Mouse (Mus musculus) cerebellum, adult 9-10 months (tissue): ENCODE results near the gene Rmdn3.

Source experiments
- DNase-seq: peaks from one replicate; pipeline ENCODE4 v3.0.0; 2022

The Rmdn3 gene

DNA sequence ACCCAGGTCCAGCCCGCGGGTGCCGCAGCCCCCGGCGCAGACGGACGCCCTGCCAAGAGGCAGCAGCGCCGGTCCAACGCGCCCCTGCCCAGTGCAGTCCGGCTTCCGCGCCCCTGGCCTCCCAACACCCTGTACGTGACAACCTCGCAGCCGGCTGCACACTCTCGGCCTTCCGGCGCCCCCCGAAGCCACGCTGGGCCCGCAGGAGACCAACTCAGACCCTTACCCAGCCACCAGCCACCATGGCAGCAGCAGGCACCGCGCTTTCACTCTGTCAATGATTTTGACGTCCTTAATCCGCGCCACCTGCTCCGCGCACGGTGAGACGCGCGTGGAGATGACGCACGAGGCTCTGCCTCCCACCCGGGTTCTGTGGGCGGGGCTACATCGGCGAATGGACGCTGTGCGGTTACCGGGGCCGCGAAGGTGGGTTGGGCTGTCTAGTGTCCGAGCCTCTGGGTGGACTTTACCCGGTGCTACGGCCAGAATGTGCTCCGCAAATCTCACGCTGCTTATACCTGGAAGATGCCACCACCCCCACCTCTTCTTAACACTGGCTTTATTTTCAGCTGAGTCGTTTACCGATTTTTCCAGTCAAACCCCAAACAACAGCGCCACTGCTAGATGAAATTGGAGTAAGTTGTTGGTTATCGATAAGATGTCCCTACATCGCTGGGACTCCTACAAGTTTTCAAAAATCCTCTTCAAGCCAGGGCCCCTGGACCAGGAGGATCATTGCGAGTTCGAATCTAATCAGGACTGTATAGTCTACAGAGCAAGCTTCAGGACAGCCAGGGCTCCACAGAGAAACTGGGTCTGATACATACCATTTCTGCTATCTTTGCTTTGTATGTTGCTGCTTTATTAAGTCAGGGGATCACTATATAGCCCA lies at the start of gene Rmdn3:
Gene Rmdn3, minus strand, starts transcription at position 354 of the 892 bp plus-strand sequence.
- peak; percentile 95 for DNase-seq

DNA sequence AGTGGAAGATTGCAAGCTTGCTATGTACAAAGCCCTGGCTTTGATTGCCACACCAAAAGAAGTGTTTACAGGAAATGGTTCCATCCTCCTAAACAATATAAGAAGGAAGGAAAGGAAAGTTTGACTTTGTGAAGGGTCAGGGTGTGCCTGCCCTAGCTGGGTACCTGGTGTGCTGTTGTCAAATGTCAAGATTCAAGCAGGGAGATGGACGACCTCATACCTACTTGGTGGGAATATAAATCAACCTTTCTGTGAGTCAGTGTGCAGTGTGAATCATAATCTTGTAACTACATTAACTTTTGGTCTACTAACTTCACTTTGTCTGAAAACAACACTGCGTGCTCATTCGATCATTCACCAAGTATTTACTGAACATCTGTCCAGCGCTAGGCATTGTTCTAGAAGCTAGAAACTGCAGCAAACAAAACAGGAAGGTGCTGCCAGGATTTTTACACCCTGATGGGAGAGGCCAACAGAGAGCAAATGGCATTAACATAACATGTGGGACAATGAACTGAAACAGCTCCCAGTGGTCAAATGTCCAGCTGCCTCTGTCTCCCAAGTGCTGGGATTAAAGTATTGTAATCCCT lies 47.1 kb upstream of the Rmdn3 start:
- DNase-seq = no peak

DNA sequence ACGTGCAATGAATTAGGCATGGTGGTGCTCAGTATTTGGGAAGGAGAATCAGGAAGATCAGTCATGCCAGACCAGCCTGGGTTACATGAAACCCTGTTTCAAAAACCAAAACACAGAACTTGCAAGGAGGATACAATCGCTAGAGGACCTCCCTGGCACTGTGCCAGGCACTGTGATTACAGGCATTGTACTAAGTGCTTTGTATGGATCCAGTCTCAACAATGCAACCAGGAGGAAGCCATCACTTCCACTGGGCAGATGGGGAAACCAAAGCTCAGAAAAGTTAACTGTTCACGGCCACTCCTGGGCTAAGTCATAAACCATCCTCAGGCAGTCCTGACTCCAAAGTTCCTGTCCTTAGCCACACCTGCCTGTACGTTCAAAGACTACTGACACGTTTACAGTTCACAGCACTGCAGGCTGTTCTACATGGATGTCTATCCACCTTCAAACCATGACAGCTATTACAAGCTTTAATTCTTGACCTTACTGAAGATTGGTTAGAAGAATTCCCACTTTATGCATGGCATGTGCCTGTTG lies 46.1 kb upstream of the Rmdn3 start:
- no peak for DNase-seq

DNA sequence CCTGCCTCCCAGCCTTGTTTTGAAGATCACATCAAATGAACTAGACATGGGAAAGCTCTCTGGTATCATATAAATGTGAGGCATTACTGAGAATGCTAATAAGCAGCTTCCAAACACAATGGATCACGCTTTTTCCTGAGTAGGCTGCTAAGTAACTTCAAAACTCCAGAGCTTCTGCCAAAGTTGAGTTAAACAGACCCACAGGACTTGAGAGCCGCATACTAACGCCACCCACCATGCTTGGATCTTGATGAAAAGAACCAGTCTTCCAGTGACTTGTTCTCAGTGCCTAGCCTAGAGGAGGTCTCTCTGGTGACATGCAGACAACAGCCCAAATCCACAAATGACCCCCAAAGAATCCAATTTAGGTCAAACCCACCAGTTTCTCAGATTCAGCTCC lies 42.1 kb upstream of the Rmdn3 start:
- DNase-seq = no peak

DNA sequence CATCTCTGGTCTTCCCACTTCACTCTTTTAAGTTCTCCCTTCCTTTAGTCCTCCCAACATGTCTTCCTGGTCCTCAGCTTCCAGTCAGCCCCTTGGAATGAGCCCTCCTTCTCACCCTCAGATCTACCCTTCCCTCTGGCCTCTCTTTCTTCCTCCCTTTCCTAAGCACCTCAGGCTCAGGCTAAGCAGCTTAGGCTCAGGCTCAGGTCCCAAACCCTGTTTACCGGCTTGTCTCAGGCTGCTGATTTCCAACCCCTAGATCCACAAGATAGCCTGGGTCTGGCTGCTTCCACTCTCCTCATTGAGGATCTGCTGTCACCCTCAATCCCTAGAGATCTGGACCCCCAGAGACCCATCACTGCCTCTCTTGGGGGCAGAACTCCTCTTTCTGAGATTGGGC lies 41.2 kb upstream of the Rmdn3 start:
- no peak for DNase-seq

DNA sequence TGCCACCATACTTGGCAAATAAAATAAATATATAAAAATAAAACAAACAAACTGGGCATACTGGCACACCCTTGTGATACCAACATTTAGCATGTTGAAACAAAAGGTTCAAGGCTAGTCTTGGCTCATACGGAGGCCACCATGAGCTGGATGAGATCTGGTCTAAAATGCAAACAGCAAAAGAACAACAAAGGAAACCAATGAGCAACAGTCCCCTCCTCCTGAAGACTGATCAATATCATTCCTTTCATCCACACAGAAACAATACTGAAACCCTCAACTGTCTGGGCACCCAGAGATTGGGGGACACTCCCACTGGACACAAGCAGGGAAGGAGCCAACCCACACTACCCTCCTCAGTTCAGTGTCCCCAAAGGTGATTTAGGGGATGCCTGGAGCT lies 40.7 kb upstream of the Rmdn3 start:
- DNase-seq = no peak

DNA sequence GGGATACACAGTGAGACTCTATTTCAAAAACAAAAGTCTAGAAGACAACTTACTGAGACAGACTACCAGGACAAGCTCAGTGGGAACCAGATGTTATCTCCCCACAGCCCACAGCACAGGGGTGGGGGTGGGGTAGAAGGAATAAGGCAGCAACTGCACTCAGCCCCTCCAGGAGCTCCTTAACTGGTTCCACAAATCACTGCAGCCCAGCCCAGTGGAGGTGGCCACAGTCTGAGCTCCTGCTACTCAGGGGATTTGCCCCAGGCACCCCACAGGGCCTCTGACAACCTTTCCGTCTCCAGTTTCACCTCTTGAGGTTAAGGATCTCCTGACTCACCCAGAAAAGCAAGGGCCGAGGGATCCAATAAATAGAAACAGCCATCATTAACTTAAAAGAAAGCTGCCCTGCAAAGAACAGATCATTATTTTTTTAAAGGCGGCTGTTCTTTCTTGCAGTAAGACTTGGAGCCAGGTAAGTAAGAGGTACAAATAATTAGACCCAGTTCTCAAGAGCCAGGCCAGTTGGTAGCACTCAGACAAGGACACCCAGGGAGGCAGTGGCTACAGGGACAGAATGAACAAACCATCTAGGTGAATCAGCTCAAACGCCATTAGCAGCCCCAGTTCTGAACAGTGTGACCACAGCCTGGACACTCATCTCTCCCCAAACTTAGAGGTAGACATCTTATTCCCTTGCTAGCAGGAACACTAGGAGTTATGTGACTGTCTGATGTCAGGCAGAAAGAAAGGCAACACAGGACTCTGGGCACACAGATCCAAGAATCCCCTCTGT lies 39.7 kb upstream of the Rmdn3 start:
- no peak for DNase-seq

DNA sequence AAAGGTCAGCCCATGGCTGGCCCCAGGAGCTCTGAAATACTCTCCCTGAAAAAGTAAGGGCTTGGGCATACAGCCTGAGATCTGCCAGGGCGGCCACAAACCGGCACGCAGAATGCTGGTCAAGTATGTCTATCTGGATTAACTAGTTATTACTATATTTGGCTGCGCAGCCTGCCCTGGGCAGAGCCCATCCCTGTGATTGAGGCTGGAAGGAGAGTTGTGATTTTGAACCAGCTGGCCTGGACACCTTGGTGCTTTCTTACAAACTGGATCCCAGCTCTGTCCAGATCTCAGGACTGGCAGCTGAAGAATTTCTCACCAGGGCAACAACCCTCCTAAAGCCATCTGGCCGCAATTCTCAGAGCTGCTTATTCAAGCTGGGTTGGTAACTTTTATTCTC lies 37.3 kb upstream of the Rmdn3 start:
- DNase-seq = no peak

DNA sequence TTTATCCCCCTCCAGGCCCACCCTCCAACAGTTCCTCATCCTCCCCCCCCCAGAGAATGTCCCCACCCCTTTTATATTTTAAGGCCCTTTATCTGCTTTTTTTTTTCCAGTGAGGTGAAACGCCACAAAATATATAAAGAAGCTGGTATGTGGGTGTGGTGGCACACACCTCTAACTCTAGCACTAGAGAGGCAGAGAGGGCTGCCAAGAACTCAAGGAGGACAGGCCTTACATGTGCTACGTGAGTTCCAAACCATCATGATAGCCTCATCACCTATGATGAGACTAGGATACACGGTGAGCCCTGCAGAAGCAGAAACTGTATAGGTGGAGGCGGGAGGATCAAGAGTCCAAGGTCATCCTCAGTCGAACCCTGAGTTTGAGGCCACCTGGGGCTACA lies 34.1 kb upstream of the Rmdn3 start:
- DNase-seq = no peak

DNA sequence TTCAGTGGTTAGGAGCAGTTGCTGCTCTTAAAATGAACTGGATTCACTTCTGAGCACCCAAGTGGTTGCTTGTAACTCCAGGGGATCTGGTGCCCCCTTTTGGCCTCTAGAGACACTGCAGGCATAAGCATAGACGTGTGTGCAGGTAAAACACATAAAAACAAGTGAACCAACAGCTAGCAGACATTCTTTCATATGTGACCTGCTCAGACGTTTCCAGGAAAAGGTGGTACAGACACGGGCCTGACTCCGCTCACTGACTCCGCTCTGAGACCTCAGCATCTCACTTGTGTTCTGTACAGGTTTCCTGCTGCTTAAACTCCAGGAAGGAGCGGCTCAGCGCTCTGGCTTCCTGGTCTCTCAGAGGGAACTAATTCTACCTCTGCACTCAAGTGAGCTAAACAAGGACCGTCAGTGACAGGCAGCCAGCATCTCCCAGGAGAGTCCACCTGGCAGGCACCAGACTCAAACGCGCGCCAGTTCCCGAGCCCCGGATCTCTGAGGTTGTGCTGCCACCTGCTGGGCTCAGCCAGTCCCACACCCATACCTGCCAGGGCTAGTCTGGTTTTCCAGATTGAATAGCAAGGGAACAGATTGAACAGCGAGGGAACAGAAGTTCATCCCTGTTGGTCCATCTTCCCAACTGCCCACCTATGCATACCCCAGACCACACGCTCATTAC lies 32.3 kb upstream of the Rmdn3 start:
- DNase-seq = peak; percentile 91

DNA sequence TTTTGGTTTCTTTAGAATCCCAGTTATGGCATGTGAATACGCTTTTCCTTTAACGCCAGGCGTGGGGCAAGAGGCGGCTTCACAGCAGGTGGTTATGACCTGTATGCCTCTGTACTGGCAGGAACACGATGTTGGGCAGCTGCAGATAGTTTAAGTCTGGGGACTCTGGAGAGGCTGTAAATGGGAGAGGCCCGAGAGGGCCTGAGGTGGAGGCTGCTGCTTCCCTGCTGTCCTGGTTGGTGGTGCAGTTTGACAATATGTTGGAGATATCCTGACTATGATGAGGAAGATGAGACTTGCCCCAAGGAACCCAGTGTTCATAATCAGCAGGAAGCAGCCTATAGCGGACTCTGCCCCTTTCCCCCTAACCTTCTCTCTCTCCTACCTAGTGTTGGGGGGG lies 26.1 kb upstream of the Rmdn3 start:
- no peak for DNase-seq

DNA sequence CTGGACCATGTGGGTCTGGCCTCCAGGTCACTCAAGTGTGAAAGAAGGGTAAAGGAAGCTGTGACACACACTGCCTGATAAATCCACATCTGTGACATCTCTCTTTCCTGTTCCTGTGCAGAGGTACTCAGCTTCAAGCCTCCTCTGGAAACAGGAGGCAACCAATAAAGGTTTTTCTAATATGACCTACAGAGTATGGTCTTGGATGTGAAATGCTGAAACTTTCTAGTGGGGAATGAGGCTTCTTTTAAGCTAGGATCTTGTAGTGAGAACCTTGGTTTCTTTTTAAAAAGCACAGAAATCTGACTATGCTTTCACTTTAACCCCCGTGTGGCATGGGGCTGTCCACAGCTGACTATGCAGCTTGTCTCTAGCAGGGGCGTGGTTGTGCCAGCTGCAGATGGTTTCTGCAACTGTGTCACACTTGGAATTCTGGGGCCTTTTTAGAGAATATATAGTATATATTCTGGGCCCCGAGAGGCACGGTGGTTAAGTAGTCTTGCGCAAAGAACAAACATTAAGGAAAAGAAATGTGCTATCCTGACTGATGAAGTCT lies 20.6 kb upstream of the Rmdn3 start:
- no peak for DNase-seq

DNA sequence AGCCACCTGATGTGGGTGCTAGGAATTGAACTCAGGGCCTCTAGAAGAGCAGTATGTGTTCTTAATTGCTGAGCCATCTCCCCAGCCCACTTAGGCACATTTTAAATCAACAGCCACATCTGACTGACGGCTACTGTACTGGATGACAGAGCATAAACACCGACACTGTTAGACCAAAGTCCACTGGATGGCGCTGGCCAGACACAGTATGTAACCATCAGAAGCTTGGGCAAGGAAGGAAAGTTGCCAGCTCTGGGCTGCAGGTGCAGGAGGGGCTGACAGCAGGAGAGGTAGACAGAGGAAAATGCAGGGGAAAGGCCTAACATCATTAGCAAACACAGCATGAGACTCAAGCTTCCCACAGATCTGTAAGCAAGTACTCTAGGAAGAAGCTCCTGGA lies 19.9 kb upstream of the Rmdn3 start:
- DNase-seq = no peak

DNA sequence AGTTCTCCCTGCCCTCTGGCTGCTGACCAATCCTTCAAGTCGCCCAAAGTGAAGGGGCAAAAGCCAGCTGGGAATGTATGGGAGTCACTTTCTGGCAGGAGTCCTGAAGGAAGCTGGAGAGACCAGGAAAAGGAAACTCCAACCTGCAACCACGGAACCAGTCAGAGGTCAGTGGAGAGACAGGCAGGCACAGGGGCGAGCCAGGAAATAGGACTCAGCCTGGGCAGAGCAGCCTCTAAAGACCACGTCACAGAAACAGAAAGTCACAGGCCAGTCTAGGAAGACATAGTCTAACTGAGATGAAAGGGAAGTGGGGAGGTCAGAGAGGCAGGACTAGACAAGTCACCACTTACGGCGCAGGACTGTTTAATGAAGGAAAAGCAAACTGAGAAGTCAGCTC lies 18.8 kb upstream of the Rmdn3 start:
- DNase-seq = no peak

DNA sequence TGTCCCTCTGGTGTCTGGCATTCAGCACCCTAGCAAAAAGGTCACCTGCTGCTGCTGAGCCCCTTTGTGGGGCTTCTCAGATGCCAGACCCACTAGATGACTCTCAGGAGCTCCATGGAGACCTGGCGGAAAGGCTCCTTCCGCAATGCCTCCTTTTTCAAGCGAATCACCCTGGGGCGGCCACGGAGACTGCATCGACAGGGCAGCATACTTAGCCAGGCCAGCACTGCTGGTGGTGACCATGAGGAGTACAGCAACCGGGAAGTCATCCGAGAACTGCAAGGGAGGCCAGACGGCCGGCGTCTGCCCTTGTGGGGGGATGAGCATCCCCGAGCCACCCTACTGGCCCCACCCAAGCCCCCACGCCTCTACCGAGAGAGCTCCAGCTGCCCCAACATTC lies 18.0 kb upstream of the Rmdn3 start:
- DNase-seq = no peak

DNA sequence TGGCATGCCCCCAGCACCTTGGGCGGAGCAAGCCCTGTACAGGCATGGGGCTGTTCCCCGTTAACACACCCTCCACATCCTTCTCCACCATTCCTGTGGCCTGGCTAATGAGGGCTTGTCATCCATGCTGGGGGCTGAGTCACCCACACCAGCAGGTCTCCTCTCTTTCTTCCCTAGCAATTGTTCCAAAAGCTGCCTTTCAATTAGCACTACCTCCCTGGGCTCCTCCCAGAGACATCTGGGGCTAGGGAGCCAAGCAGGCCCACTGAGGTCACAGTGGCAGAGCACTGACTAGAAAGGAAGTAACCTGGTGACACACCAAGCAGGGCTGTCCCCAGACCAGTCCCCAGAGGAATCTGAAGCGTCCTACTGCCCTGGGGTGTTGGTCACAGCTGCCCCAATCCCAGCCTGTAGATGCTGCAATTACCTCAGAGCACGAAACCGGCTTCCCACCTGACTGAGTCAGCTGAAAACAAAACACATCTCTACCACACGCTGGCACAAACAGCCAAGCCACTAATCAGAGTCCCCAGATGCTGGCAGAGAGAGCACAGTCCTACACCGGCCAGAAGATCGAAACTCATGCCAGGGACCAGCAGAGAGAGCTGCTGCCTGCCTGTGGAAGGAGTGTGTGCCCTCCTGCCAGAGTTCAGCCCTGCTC lies 17.3 kb upstream of the Rmdn3 start, which contains the start of gene Gm14137:
Gene Gm14137, plus strand, starts transcription at position 519 of the 661 bp plus-strand sequence.
- DNase-seq = no peak

DNA sequence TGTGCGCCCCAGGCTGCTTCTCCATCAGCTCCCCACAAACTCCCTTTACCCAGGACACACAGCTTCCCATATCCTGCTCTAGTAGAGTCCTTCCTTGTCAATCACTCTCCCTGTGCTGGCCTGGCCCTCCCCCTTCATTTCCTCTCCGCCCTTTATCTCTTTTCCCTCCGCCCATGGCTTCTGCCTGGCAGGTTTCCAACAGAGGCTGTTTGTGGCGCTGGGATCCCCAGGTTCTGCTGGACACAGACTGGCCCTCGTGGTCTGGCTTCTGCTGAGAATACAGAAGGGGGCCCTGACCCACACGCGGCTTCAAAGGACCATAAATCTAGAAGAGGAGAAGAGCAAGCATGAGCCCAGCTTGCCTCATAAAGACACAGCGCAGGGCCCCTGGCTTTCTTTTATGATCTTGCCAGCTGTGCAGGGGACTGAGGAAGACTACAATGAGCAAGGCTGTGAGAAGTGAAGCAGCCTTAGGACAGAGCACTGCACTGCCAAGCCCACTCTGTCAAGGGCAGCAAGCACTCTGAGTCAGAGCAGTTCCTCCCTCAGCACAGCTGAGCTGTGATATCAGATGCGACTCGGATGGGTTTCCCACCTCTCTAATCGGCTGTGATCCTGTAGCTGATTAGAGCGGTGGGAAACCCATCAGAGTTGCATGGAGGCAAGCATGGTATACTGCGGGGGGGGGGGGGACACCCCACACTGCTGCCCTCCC lies 16.2 kb upstream of the Rmdn3 start:
- DNase-seq = no peak

DNA sequence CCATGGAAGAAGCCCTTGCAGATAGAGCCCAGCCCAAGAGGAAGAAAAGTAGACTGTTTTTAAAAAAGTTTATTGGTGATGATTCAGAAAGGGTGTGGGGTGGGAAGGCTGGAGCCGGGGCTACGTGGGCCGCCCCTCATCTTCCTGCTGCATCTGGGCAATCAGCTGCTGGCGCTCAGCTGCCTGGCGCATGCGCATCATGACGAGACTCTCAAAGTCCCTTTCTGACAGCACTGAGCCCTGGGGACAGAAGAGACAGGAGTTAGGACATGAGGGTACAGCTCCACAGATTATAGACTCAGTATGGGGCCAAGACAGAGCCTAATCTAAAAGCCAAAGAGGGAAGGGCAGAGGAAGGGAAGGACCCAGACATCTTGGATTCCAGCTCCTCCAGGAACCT lies 15.6 kb upstream of the Rmdn3 start:
- DNase-seq = no peak

DNA sequence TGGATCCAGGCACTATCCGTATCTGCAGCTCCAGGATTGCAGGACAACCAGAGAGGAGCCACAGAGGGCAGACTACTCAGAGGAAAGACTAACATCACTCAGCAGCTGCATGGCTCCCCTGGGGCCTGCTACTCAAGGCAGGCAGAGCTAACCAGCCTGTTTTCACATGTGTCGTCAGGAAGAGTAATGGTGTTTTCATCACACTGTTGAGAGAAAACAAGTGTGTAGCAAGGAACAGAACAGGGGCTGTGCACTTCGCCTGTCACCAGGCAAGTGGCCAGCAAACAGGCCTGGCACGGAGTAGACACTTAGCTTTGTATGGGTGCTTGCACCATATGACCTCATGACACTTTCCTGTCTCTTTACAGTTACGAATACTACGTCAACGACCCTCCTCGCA lies 14.7 kb upstream of the Rmdn3 start:
- no peak for DNase-seq

DNA sequence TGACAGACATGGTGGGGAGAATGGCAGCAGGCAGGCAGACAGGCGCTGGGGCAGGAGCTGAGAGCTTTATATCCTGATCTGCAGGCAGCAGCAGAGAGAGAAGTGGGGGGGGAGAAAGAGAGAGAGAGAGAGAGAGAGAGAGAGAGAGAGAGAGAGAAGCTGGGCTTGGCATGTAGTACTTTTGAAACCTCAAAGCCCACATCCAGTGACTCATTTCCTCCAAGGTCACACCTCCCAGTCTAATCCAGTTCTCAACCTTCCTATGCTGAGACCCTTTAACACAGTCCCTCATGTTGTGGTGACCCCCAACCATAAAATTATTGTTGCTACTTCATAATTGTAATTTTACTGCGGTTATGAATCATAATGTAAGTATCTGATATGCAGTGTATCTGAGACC lies 13.4 kb upstream of the Rmdn3 start:
- no peak for DNase-seq

DNA sequence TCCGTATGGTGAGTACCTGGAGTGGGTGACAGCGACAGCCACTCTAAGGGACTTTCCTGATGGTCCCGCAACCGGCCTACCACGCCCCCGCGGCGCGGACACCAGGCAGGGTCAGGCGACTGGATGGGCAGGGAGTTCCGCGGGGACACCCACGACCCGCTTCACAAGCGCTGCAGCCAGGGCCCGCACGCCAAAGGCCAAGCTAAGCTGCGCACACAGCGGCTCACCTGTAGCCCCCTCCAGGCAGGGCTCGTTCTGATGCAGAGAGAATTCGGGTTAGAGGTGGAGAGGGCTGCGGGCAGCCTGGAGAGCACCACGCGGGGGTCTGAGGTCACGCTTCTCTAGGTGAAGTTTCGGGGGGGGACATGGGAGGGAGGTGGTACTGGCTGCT lies 11.0 kb upstream of the Rmdn3 start:
- DNase-seq = no peak
